Mouse (Mus musculus) ES-E14 (cell line): Measurements from ENCODE around the gene Fut7.

Experiments
- CHD2 ChIP-seq: IDR thresholded peaks from 2 replicates; pipeline ENCODE4 v1.6.1; 2014; ENCODE audit warnings: mild to moderate bottlenecking, low read depth, low read length, inconsistent platforms
- HCFC1 ChIP-seq: IDR thresholded peaks from 2 replicates; pipeline ENCODE4 v1.6.1; 2012; ENCODE audit warnings: low read length, inconsistent platforms, borderline replicate concordance; ENCODE audit not compliant: insufficient read depth
- MAFK ChIP-seq: IDR thresholded peaks from 2 replicates; pipeline ENCODE4 v1.6.1; 2014; ENCODE audit warnings: mild to moderate bottlenecking, low read depth, low read length, inconsistent platforms; ENCODE audit not compliant: insufficient read depth
- ZC3H11A ChIP-seq: IDR thresholded peaks from 2 replicates; pipeline ENCODE4 v1.6.1; 2012; ENCODE audit warnings: low read depth, mild to moderate bottlenecking, inconsistent platforms, low read length, borderline replicate concordance
- ZNF384 ChIP-seq: IDR thresholded peaks from 2 replicates; pipeline ENCODE4 v1.6.1; 2012; ENCODE audit warnings: low read depth, low read length, inconsistent platforms

DNA sequence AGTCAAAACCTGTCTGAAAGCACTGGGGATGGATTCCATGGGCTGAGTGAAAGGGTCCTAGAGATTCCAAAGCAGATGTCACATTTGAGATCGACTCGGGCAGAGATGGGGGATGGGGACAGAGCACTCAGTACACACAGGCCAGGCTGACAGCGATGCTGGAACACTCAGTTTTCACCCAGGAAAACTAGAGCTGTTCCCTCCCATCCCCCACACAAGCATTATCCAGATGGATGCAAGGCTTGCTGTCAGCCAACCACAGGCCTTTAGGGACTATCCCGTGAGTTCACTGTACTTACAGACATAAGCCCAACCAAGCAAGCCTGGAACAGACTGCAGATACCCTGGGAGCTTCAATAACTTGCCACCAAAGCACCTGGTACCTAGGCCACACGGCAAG, 31.8 kb upstream of the Fut7 start:
- TF ChIP-seq CHD2 (no peak), ZC3H11A (no peak), ZNF384 (no peak), HCFC1 (no peak), MAFK (no peak)
